Mouse (Mus musculus): ENCODE measurements around the gene Rnf128. TPM values are rescaled to one million over a fixed set of nuclear protein-coding genes. Genes with fewer than 3 reads are reported as not detected.

The Rnf128 gene
- polyA plus RNA-seq, 1 experiment from 2014 or later, result 34.3 TPM

GRCm38 (mm10) chrX:139537641-139538397, 25.3 kb upstream of the Rnf128 start:
- H3K27ac ChIP-seq (replicated peaks in 1 of 2; ENCODE audit: control insufficient read depth in 1 of 2, insufficient read depth in 1 of 2, low read depth in 2 of 2, low read length in 2 of 2), result no peak overlapping the region
- H3K4me3 ChIP-seq (ENCODE audit: control insufficient read depth in 1 of 2, insufficient read depth in 1 of 2, low read depth in 1 of 2, low read length in 2 of 2), result no peak overlapping the region
- no peaks in the 10 kb centered on the region for H3K4me1 ChIP-seq (ENCODE audit: control insufficient read depth in 2 of 2, insufficient read depth in 2 of 2, low read length in 2 of 2)
- H3K4me2 ChIP-seq (ENCODE audit: low read length), result no peak overlapping the region
- H3K36me3 ChIP-seq (ENCODE audit: control insufficient read depth, insufficient read depth, low read length), result no peaks in the 10 kb centered on the region
- 79% methylated on average over 5 of the region's 5 CpGs for WGBS
- no peaks in the 10 kb centered on the region for H3K27me3 ChIP-seq (ENCODE audit: control insufficient read depth, insufficient read depth, low read length)
- H3K9ac ChIP-seq (ENCODE audit: low read length), result no peak overlapping the region
- no peak for ATAC-seq (ENCODE audit: insufficient number of reproducible peaks, insufficient read depth, low FRiP score, low read depth)
- no peaks in the 10 kb centered on the region for H3K9me3 ChIP-seq (ENCODE audit: control insufficient read depth, low read length)

DNA sequence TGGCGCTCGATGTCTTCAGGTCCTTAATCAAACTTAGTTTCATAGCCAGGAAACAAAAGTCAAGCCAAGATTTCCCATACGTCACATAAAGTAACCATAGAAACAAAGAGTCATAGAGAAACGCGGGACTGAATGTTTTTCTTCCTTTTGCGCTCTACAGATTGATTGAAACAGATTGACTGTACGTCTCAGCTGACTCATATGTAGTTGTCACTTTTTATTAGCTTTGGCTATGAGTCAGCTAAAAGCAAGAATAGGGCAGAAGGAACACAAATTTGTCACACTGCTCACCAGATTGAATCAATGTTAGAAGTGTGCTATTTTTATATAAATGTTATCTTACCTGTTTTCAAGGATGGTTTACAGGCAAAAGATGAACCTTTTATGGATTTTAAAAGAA, 19.4 kb upstream of the Rnf128 start:
- H3K36me3 ChIP-seq (ENCODE audit: control insufficient read depth, insufficient read depth, low read length), result no peaks in the 10 kb centered on the region
- 68% methylated on average over 7 of the region's 7 CpGs for WGBS
- H3K9ac ChIP-seq (ENCODE audit: low read length), result no peak overlapping the region
- ATAC-seq (ENCODE audit: insufficient number of reproducible peaks, insufficient read depth, low FRiP score, low read depth), result no peak
- H3K9me3 ChIP-seq (ENCODE audit: control insufficient read depth, low read length), result no peaks in the 10 kb centered on the region
- no peak overlapping the region for H3K27ac ChIP-seq (replicated peaks in 1 of 2; ENCODE audit: control insufficient read depth in 1 of 2, insufficient read depth in 1 of 2, low read depth in 2 of 2, low read length in 2 of 2)
- H3K27me3 ChIP-seq (ENCODE audit: control insufficient read depth, insufficient read depth, low read length), result no peaks in the 10 kb centered on the region
- H3K4me2 ChIP-seq (ENCODE audit: low read length), result no peak overlapping the region
- H3K4me3 ChIP-seq (ENCODE audit: control insufficient read depth in 1 of 2, insufficient read depth in 1 of 2, low read depth in 1 of 2, low read length in 2 of 2), result no peak overlapping the region
- H3K4me1 ChIP-seq (ENCODE audit: control insufficient read depth in 2 of 2, insufficient read depth in 2 of 2, low read length in 2 of 2), result no peaks in the 10 kb centered on the region

- no peaks in the 10 kb centered on the region for H3K36me3 ChIP-seq (ENCODE audit: control insufficient read depth, insufficient read depth, low read length)
- H3K4me2 ChIP-seq (ENCODE audit: low read length), result no peak overlapping the region
- H3K4me3 ChIP-seq (ENCODE audit: control insufficient read depth in 1 of 2, insufficient read depth in 1 of 2, low read depth in 1 of 2, low read length in 2 of 2), result no peak overlapping the region
- H3K9me3 ChIP-seq (ENCODE audit: control insufficient read depth, low read length), result no peaks in the 10 kb centered on the region
- no peak for ATAC-seq (ENCODE audit: insufficient number of reproducible peaks, insufficient read depth, low FRiP score, low read depth)
- H3K4me1 ChIP-seq (ENCODE audit: control insufficient read depth in 2 of 2, insufficient read depth in 2 of 2, low read length in 2 of 2), result no peaks in the 10 kb centered on the region
- no peaks in the 10 kb centered on the region for H3K27me3 ChIP-seq (ENCODE audit: control insufficient read depth, insufficient read depth, low read length)
- no peak overlapping the region for H3K27ac ChIP-seq (replicated peaks in 1 of 2; ENCODE audit: control insufficient read depth in 1 of 2, insufficient read depth in 1 of 2, low read depth in 2 of 2, low read length in 2 of 2)
- H3K9ac ChIP-seq (ENCODE audit: low read length), result no peak overlapping the region
- WGBS, result 67% methylated on average over 5 of the region's 5 CpGs
Observed at GRCm38 (mm10) chrX:139550456-139550855, 12.7 kb upstream of the Rnf128 start.

DNA sequence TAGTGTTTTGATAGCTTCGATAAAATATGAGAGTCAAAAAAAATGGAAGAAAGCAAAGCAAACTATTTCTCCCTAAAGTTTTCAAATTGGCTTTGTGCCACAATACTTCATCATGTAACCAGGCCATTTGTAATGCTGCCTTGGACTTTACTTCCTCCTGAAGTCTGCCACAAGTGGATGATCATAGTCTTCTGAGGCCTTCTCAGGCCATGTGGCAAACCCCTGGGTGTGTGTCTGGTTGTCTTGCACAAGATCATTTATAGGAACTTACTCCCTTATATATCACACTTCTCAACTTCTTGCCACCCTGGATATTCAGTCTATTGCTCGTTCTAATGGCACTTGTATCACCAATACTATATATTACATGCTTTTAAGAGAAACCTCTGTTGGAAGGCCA, 11.0 kb upstream of the Rnf128 start:
- Histone ChIP-seq H3K4me2 (ENCODE audit: low read length) (no peak overlapping the region), H3K36me3 (ENCODE audit: control insufficient read depth, insufficient read depth, low read length) (no peaks in the 10 kb centered on the region), H3K9ac (ENCODE audit: low read length) (no peak overlapping the region), H3K4me1 (ENCODE audit: control insufficient read depth in 2 of 2, insufficient read depth in 2 of 2, low read length in 2 of 2) (no peaks in the 10 kb centered on the region), H3K27me3 (ENCODE audit: control insufficient read depth, insufficient read depth, low read length) (no peaks in the 10 kb centered on the region), H3K27ac (replicated peaks in 1 of 2; ENCODE audit: control insufficient read depth in 1 of 2, insufficient read depth in 1 of 2, low read depth in 2 of 2, low read length in 2 of 2) (no peak overlapping the region), H3K4me3 (ENCODE audit: control insufficient read depth in 1 of 2, insufficient read depth in 1 of 2, low read depth in 1 of 2, low read length in 2 of 2) (no peak overlapping the region), H3K9me3 (ENCODE audit: control insufficient read depth, low read length) (no peaks in the 10 kb centered on the region)
- ATAC-seq (ENCODE audit: insufficient number of reproducible peaks, insufficient read depth, low FRiP score, low read depth), result no peak
- WGBS, result 75% methylated on average over 2 of the region's 2 CpGs

DNA sequence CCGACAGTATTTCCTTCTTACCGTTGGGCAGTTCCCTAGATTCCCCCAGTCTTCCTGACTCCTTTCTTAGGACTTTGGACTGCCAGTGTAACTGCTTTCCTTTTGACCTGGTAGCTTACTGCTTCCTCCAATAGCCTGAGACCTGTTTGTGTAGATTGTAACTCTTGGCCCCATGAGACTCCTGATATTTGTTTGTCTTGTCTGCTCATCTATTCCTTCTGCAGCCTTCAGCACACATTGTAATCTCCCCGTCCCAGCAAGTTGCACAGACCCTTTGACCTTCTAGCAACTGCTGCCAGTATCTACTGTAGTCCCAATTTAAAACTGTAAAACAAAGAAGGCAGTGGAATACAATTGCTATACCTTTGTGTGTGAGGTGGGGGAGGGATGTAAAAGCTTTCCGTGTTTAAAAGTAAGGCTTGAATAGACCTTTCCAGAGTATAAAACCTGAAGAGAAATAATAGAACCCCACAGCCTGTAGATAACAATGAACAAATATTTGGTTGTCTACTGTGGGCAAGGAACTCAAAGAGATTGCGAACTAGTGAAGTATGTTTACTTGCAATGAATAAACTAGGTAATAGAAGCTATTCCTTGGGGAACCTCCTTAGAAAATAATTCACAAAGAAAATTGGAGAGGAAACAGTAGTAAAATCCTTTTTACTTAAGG, 726 bp upstream of the Rnf128 start:
- no peak overlapping the region for H3K4me3 ChIP-seq (ENCODE audit: control insufficient read depth in 1 of 2, insufficient read depth in 1 of 2, low read depth in 1 of 2, low read length in 2 of 2)
- ATAC-seq (ENCODE audit: insufficient number of reproducible peaks, insufficient read depth, low FRiP score, low read depth), result no peak
- 58% methylated on average over 5 of the region's 5 CpGs for WGBS
- H3K9ac ChIP-seq (ENCODE audit: low read length), result no peak overlapping the region
- H3K27ac ChIP-seq (replicated peaks in 1 of 2; ENCODE audit: control insufficient read depth in 1 of 2, insufficient read depth in 1 of 2, low read depth in 2 of 2, low read length in 2 of 2), result no peak overlapping the region
- no peaks in the 10 kb centered on the region for H3K27me3 ChIP-seq (ENCODE audit: control insufficient read depth, insufficient read depth, low read length)
- no peaks in the 10 kb centered on the region for H3K9me3 ChIP-seq (ENCODE audit: control insufficient read depth, low read length)
- no peaks in the 10 kb centered on the region for H3K36me3 ChIP-seq (ENCODE audit: control insufficient read depth, insufficient read depth, low read length)
- no peak overlapping the region for H3K4me2 ChIP-seq (ENCODE audit: low read length)
- H3K4me1 ChIP-seq (ENCODE audit: control insufficient read depth in 2 of 2, insufficient read depth in 2 of 2, low read length in 2 of 2), result no peaks in the 10 kb centered on the region

DNA sequence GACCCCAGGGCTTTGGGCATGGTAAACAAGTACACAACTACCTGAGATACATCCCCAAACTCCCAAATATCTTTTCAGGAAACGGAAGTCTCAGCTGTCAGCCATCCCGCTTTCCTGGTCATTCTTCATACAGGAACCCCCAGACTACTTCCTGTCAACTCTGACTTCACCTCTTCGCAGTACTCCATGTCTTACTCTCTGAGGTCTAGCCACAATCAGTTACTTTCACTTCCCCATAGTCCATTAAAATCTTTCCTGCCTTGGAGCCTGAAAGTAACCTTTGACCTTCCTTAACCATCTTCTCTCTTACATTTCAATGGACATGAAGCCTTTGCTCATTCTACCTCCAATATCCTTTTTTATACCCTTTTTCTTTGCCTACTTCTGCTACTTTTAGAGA, 6.9 kb downstream of the Rnf128 start:
- no peak overlapping the region for H3K9ac ChIP-seq (ENCODE audit: low read length)
- no peak overlapping the region for H3K4me2 ChIP-seq (ENCODE audit: low read length)
- H3K27ac ChIP-seq (replicated peaks in 1 of 2; ENCODE audit: control insufficient read depth in 1 of 2, insufficient read depth in 1 of 2, low read depth in 2 of 2, low read length in 2 of 2), result no peak overlapping the region
- 80% methylated on average over 3 of the region's 3 CpGs for WGBS
- H3K4me1 ChIP-seq (ENCODE audit: control insufficient read depth in 2 of 2, insufficient read depth in 2 of 2, low read length in 2 of 2), result no peaks in the 10 kb centered on the region
- no peak for ATAC-seq (ENCODE audit: insufficient number of reproducible peaks, insufficient read depth, low FRiP score, low read depth)
- H3K9me3 ChIP-seq (ENCODE audit: control insufficient read depth, low read length), result no peaks in the 10 kb centered on the region
- H3K36me3 ChIP-seq (ENCODE audit: control insufficient read depth, insufficient read depth, low read length), result no peaks in the 10 kb centered on the region
- no peak overlapping the region for H3K4me3 ChIP-seq (ENCODE audit: control insufficient read depth in 1 of 2, insufficient read depth in 1 of 2, low read depth in 1 of 2, low read length in 2 of 2)
- no peaks in the 10 kb centered on the region for H3K27me3 ChIP-seq (ENCODE audit: control insufficient read depth, insufficient read depth, low read length)

DNA sequence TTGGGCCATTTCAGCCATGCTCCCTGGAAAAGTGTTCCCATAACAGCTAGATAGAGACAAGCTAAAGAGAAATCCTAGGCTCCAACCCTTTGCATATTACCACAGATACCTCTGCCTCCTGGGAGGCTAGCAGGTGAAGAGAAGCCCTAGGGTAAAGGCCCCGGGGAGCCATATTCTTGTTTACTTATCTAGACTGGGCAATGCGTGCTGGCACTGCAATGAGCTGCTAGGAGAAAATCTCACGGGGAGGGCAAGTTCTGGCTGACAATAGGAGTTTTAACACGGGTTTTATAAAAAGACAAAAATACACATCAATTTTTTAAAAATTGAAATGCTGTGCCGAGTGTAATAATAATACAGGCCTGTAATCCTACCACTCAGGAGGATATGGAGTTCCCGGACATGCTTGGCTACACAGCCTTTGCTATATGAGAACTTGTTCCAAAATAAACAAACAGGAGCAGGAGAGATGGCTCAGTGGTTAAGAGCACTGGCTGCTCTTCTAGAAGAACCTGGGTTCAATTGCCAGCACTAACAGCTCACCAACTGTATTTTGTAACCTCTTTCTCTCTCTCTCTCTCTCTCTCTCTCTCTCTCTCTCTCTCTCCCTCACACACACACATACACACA, 15.6 kb downstream of the Rnf128 start:
- H3K4me1 ChIP-seq (ENCODE audit: control insufficient read depth in 2 of 2, insufficient read depth in 2 of 2, low read length in 2 of 2), result no peaks in the 10 kb centered on the region
- no peaks in the 10 kb centered on the region for H3K9me3 ChIP-seq (ENCODE audit: control insufficient read depth, low read length)
- H3K4me2 ChIP-seq (ENCODE audit: low read length), result no peak overlapping the region
- H3K27me3 ChIP-seq (ENCODE audit: control insufficient read depth, insufficient read depth, low read length), result no peaks in the 10 kb centered on the region
- H3K9ac ChIP-seq (ENCODE audit: low read length), result no peak overlapping the region
- H3K27ac ChIP-seq (replicated peaks in 1 of 2; ENCODE audit: control insufficient read depth in 1 of 2, insufficient read depth in 1 of 2, low read depth in 2 of 2, low read length in 2 of 2), result no peak overlapping the region
- H3K36me3 ChIP-seq (ENCODE audit: control insufficient read depth, insufficient read depth, low read length), result no peaks in the 10 kb centered on the region
- H3K4me3 ChIP-seq (ENCODE audit: control insufficient read depth in 1 of 2, insufficient read depth in 1 of 2, low read depth in 1 of 2, low read length in 2 of 2), result no peak overlapping the region
- WGBS, result 72% methylated on average over 6 of the region's 6 CpGs
- no peak for ATAC-seq (ENCODE audit: insufficient number of reproducible peaks, insufficient read depth, low FRiP score, low read depth)

Data from heart, embryonic 14.5 days (tissue).